Mouse (Mus musculus) heart, embryonic 12.5 days (tissue): ENCODE results near the gene Ppm1h. TPM values are rescaled to one million over a fixed set of nuclear protein-coding genes. Genes with fewer than 3 reads are reported as not detected.
"Not testable (repeated sequence)": the region's sequence is repeated elsewhere in the genome, so short reads cannot be mapped to it uniquely, and the experiment has no call there.

ENCODE experiments used
- ATAC-seq: fragments of 200-750 bp; cut with Nextera tagmentation; 2 replicates; pipeline ENCODE4 v1.8.0; 2017; ENCODE audit warnings: moderate TSS enrichment, moderate library complexity; ENCODE audit not compliant: insufficient number of reproducible peaks, low FRiP score
- H3K27ac ChIP-seq: fragments of 300-500 bp; sonication (generic); 2 replicates; pipeline ENCODE4 v1.5.1; 2016; ENCODE audit warnings: mild to moderate bottlenecking, moderate library complexity; ENCODE audit not compliant: poor library complexity, severe bottlenecking
- H3K27me3 ChIP-seq: fragments of 300-500 bp; sonication (generic); replicated peaks from 2 replicates; pipeline ENCODE4 v1.6.1; 2016; ENCODE audit warnings: mild to moderate bottlenecking, moderate library complexity
- H3K36me3 ChIP-seq: fragments of 300-500 bp; sonication (generic); 2 replicates; pipeline ENCODE4 v1.6.1; 2016; ENCODE audit warnings: mild to moderate bottlenecking, moderate library complexity
- H3K4me1 ChIP-seq: fragments of 300-500 bp; sonication (generic); replicated peaks from 2 replicates; pipeline ENCODE4 v1.6.1; 2016; ENCODE audit warnings: mild to moderate bottlenecking
- H3K4me2 ChIP-seq: fragments of 300-500 bp; sonication (generic); 2 replicates; pipeline ENCODE4 v1.6.1; 2016; ENCODE audit warnings: mild to moderate bottlenecking, moderate library complexity
- H3K4me3 ChIP-seq: fragments of 300-500 bp; sonication (generic); 2 replicates; pipeline ENCODE4 v1.5.1; 2016; ENCODE audit warnings: mild to moderate bottlenecking
- H3K9ac ChIP-seq: fragments of 300-500 bp; sonication (generic); 2 replicates; pipeline ENCODE4 v1.6.1; 2016; ENCODE audit warnings: mild to moderate bottlenecking, moderate library complexity
- H3K9me3 ChIP-seq: fragments of 300-500 bp; sonication (generic); replicated peaks from 2 replicates; pipeline ENCODE4 v1.6.1; 2016; ENCODE audit warnings: mild to moderate bottlenecking, moderate library complexity
- WGBS: fragments of 180-500 bp; shearing (Covaris S2); methylation state at CpG from one replicate; pipeline ENCODE4 v1.1.7; 2016; 5-methylcytosine and 5-hydroxymethylcytosine counted together
- polyA plus RNA-seq: library from polyadenylated mRNA; unstranded; fragments of >200 nt; fragmentation: Nextera tagmentation; extraction: Ambion mirVana; gene quantifications from 2 replicates; pipeline ENCODE4 v1.2.1, GENCODE M21; 2016

Ppm1h gene
- polyA plus RNA-seq, 1 experiment from 2014 or later: 4.2 TPM

GRCm38 (mm10) chr10:122961494-122961893 is 282.9 kb downstream of the Ppm1h start:
- Histone ChIP-seq H3K27ac (no peak overlapping the region), H3K9me3 (peaks cover 8% of the 10 kb centered on the region), H3K27me3 (peaks cover 3% of the 10 kb centered on the region; the same call in 1 of the 2 replicates), H3K4me2 (no peak overlapping the region; the same call in 1 of the 2 replicates), H3K36me3 (no peaks in the 10 kb centered on the region), H3K9ac (no peak overlapping the region), H3K4me3 (no peak overlapping the region), H3K4me1 (peaks cover 28% of the 10 kb centered on the region)
- ATAC-seq: no peak
- WGBS: 57% methylated on average over 9 of the region's 9 CpGs

GRCm38 (mm10) chr10:122962651-122963050 is 284.1 kb downstream of the Ppm1h start:
- H3K36me3 ChIP-seq: no peaks in the 10 kb centered on the region
- H3K27me3 ChIP-seq: peaks cover 3% of the 10 kb centered on the region; the same call in 1 of the 2 replicates
- H3K9ac ChIP-seq: no peak overlapping the region
- peaks cover 32% of the 10 kb centered on the region for H3K4me1 ChIP-seq
- no peak for ATAC-seq
- peaks cover 8% of the 10 kb centered on the region for H3K9me3 ChIP-seq
- WGBS: 72% methylated on average over 9 of the region's 9 CpGs
- H3K27ac ChIP-seq: no peak overlapping the region
- no peak overlapping the region for H3K4me3 ChIP-seq
- H3K4me2 ChIP-seq: no peak overlapping the region

- WGBS: 6% methylated on average over 21 of the region's 21 CpGs
- Histone ChIP-seq H3K27me3 (peaks cover 3% of the 10 kb centered on the region; the same call in 1 of the 2 replicates), H3K4me1 (peaks cover 32% of the 10 kb centered on the region), H3K4me2 (peak overlapping the region; percentile 75), H3K9ac (peak overlapping the region; percentile 60; the same call in 1 of the 2 replicates), H3K4me3 (peak overlapping the region; percentile 42), H3K36me3 (no peaks in the 10 kb centered on the region), H3K9me3 (peaks cover 8% of the 10 kb centered on the region), H3K27ac (no peak overlapping the region)
- no peak for ATAC-seq
Observed at GRCm38 (mm10) chr10:122963463-122964240, 285.1 kb downstream of the Ppm1h start.

GRCm38 (mm10) chr10:122964241-122964636 is 285.7 kb downstream of the Ppm1h start:
- H3K9ac ChIP-seq: 0 out of 2 replicates have a peak overlapping the region, but pooled peaks have one; percentile 60
- H3K4me2 ChIP-seq: peak overlapping the region; percentile 75
- H3K27me3 ChIP-seq: peaks cover 3% of the 10 kb centered on the region; the same call in 1 of the 2 replicates
- peaks cover 8% of the 10 kb centered on the region for H3K9me3 ChIP-seq
- H3K4me3 ChIP-seq: peak overlapping the region; percentile 42; the same call in 1 of the 2 replicates
- no peak for ATAC-seq
- no peak overlapping the region for H3K27ac ChIP-seq
- H3K36me3 ChIP-seq: no peaks in the 10 kb centered on the region
- H3K4me1 ChIP-seq: peaks cover 32% of the 10 kb centered on the region
- 26% methylated on average over 4 of the region's 4 CpGs for WGBS

GRCm38 (mm10) chr10:122965650-122966049 is 287.1 kb downstream of the Ppm1h start:
- H3K9ac ChIP-seq, H3K9me3 ChIP-seq, H3K4me3 ChIP-seq, ATAC-seq, H3K4me2 ChIP-seq, H3K36me3 ChIP-seq, H3K27me3 ChIP-seq, H3K27ac ChIP-seq: not testable (repeated sequence)
- 85% methylated on average over 5 of the region's 5 CpGs for WGBS
- H3K4me1 ChIP-seq: peaks cover 29% of the 10 kb centered on the region

- no peak for ATAC-seq
- 59% methylated on average over 7 of the region's 7 CpGs for WGBS
Observed at GRCm38 (mm10) chr10:122966421-122966820, 287.9 kb downstream of the Ppm1h start.

GRCm38 (mm10) chr10:122970188-122970587 is 291.6 kb downstream of the Ppm1h start:
- ATAC-seq: no peak
- Histone ChIP-seq H3K4me2 (no peak overlapping the region), H3K4me1 (peaks cover 7% of the 10 kb centered on the region; the same call in 1 of the 2 replicates), H3K9ac (no peak overlapping the region), H3K36me3 (no peaks in the 10 kb centered on the region), H3K27ac (no peak overlapping the region), H3K4me3 (no peak overlapping the region), H3K9me3 (no peaks in the 10 kb centered on the region), H3K27me3 (no peaks in the 10 kb centered on the region)
- WGBS: 80% methylated on average over 7 of the region's 7 CpGs

More at GRCm38 (mm10) chr10:122966421-122966820, 287.9 kb downstream of the Ppm1h start:
- Histone ChIP-seq H3K27ac (no peak overlapping the region), H3K4me1 (peaks cover 22% of the 10 kb centered on the region), H3K9ac (no peak overlapping the region), H3K4me2 (no peak overlapping the region), H3K9me3 (peaks cover 4% of the 10 kb centered on the region; the same call in 1 of the 2 replicates), H3K27me3 (peaks cover 3% of the 10 kb centered on the region; the same call in 1 of the 2 replicates), H3K4me3 (no peak overlapping the region), H3K36me3 (no peaks in the 10 kb centered on the region)

GRCm38 (mm10) chr10:122973241-122973640 is 294.7 kb downstream of the Ppm1h start:
- Histone ChIP-seq H3K9me3 (no peaks in the 10 kb centered on the region), H3K36me3 (no peaks in the 10 kb centered on the region), H3K27me3 (no peaks in the 10 kb centered on the region), H3K4me1 (no peaks in the 10 kb centered on the region), H3K4me3 (no peak overlapping the region), H3K27ac (no peak overlapping the region), H3K9ac (no peak overlapping the region), H3K4me2 (no peak overlapping the region)
- ATAC-seq: peak; percentile 39; the same call in 1 of the 2 replicates

GRCm38 (mm10) chr10:122976038-122976437 is 297.5 kb downstream of the Ppm1h start:
- Histone ChIP-seq H3K4me3 (no peak overlapping the region), H3K9ac (no peak overlapping the region), H3K9me3 (peaks cover 3% of the 10 kb centered on the region; the same call in 1 of the 2 replicates), H3K27ac (no peak overlapping the region), H3K27me3 (no peaks in the 10 kb centered on the region), H3K4me2 (no peak overlapping the region), H3K4me1 (no peaks in the 10 kb centered on the region), H3K36me3 (peaks cover 21% of the 10 kb centered on the region)
- 70% methylated on average over 9 of the region's 9 CpGs for WGBS
- ATAC-seq: no peak

- H3K4me2 ChIP-seq: no peak overlapping the region
- H3K4me1 ChIP-seq: peaks cover 13% of the 10 kb centered on the region
- peaks cover 3% of the 10 kb centered on the region; the same call in 1 of the 2 replicates for H3K9me3 ChIP-seq
- no peak overlapping the region for H3K9ac ChIP-seq
- ATAC-seq: no peak
- H3K27me3 ChIP-seq: no peaks in the 10 kb centered on the region
- H3K4me3 ChIP-seq: no peak overlapping the region
- H3K27ac ChIP-seq: no peak overlapping the region
- H3K36me3 ChIP-seq: peaks cover 30% of the 10 kb centered on the region
Observed at GRCm38 (mm10) chr10:122979356-122979755, 300.8 kb downstream of the Ppm1h start.

- Histone ChIP-seq H3K36me3 (peaks cover 30% of the 10 kb centered on the region), H3K27me3 (no peaks in the 10 kb centered on the region), H3K9me3 (peaks cover 3% of the 10 kb centered on the region; the same call in 1 of the 2 replicates), H3K4me1 (peaks cover 13% of the 10 kb centered on the region), H3K4me3 (no peak overlapping the region), H3K9ac (no peak overlapping the region), H3K4me2 (no peak overlapping the region), H3K27ac (no peak overlapping the region)
- WGBS: 94% methylated on average over 12 of the region's 12 CpGs
- no peak for ATAC-seq
Observed at GRCm38 (mm10) chr10:122980123-122980522, 301.6 kb downstream of the Ppm1h start.
